Mouse (Mus musculus) C2C12 (cell line): ENCODE measurements around the gene Gm9999. TPM values are rescaled to one million over a fixed set of nuclear protein-coding genes. Genes with fewer than 3 reads are reported as not detected.

Experiments used
- H3K27me3 ChIP-seq: one replicate; pipeline ENCODE4 v1.6.1; 2011; ENCODE audit not compliant: control insufficient read depth, insufficient read depth, insufficient read length
- H3K36me3 ChIP-seq: one replicate; pipeline ENCODE4 v1.6.1; 2011; ENCODE audit not compliant: control insufficient read depth, insufficient read depth
- H3K4me3 ChIP-seq: one replicate; pipeline ENCODE4 v1.5.1; 2011; ENCODE audit warnings: mild to moderate bottlenecking, control low read depth; ENCODE audit not compliant: poor library complexity, insufficient read depth, severe bottlenecking
- H3K79me2 ChIP-seq: one replicate; pipeline ENCODE4 v1.6.1; 2011; ENCODE audit not compliant: control insufficient read depth, insufficient read depth
- H3K79me3 ChIP-seq: one replicate; pipeline ENCODE4 v1.6.1; 2011; ENCODE audit warnings: low read depth, control low read depth
- H3ac ChIP-seq: one replicate; pipeline ENCODE3; 2011; ENCODE audit warnings: low read depth; ENCODE audit not compliant: control insufficient read depth, insufficient read length
- CEBPB ChIP-seq: IDR thresholded peaks from one replicate; pipeline ENCODE4 v1.6.1; 2011; ENCODE audit warnings: low read depth, mild to moderate bottlenecking, control low read depth, moderate library complexity
- CTCF ChIP-seq: IDR thresholded peaks from one replicate; pipeline ENCODE4 v1.5.1; 2011; ENCODE audit not compliant: control insufficient read depth, insufficient read depth, insufficient read length
- FOSL1 ChIP-seq: IDR thresholded peaks from one replicate; pipeline ENCODE4 v1.8.0; 2011; ENCODE audit warnings: mild to moderate bottlenecking, low read length; ENCODE audit not compliant: poor library complexity, insufficient read depth, severe bottlenecking
- MAX ChIP-seq: IDR thresholded peaks from one replicate; pipeline ENCODE4 v1.6.1; 2011; ENCODE audit warnings: mild to moderate bottlenecking, control low read depth
- MYOD1 ChIP-seq: IDR thresholded peaks from one replicate; pipeline ENCODE4 v1.6.1; 2011; ENCODE audit warnings: low read depth; ENCODE audit not compliant: control insufficient read depth, insufficient read length
- MYOG ChIP-seq: IDR thresholded peaks from one replicate; pipeline ENCODE4 v1.6.1; 2011; ENCODE audit not compliant: control insufficient read depth, insufficient read length; ENCODE audit errors: extremely low read depth
- USF1 ChIP-seq: IDR thresholded peaks from one replicate; pipeline ENCODE4 v1.6.1; 2011; ENCODE audit warnings: low read depth, mild to moderate bottlenecking, control low read depth, moderate library complexity
- polyA plus RNA-seq: library from polyadenylated mRNA; unstranded; fragments of >200 nt; fragmentation: generic; extraction: Trizol; gene quantifications from one replicate; pipeline ENCODE4 v1.2.1, GENCODE M21; 2012; ENCODE audit warnings: missing spikeins

The Gm9999 gene
- polyA plus RNA-seq, 1 experiment: not detected

DNA sequence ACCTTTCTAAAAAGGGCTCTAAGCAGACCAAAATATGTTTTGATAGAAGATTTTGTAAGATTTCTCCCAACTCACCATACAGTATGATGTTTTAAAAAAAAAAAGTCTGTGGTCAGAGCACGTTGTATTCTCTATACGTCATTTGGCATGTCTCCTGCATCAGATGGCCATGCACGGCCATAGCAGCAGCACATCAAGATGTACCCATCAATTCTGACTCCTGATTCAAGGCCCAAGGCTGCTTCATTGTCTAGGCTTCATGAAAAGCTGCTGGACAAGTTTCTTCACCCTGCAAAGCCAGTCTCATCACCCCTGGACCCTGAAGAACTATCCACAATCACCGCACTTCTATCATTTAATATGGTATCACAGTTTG, 18.5 kb downstream of the Gm9999 start:
- peaks cover 88% of the 10 kb centered on the region for H3K79me2 ChIP-seq
- peaks cover 54% of the 10 kb centered on the region for H3K79me3 ChIP-seq
- H3K36me3 ChIP-seq: peaks cover 22% of the 10 kb centered on the region
- H3K4me3 ChIP-seq: no peak overlapping the region
- H3K27me3 ChIP-seq: no peaks in the 10 kb centered on the region
- TF ChIP-seq FOSL1 (no peak), MYOD1 (no peak), MAX (no peak), CEBPB (no peak), MYOG (no peak), CTCF (no peak), USF1 (no peak)
- no peak overlapping the region for H3ac ChIP-seq

DNA sequence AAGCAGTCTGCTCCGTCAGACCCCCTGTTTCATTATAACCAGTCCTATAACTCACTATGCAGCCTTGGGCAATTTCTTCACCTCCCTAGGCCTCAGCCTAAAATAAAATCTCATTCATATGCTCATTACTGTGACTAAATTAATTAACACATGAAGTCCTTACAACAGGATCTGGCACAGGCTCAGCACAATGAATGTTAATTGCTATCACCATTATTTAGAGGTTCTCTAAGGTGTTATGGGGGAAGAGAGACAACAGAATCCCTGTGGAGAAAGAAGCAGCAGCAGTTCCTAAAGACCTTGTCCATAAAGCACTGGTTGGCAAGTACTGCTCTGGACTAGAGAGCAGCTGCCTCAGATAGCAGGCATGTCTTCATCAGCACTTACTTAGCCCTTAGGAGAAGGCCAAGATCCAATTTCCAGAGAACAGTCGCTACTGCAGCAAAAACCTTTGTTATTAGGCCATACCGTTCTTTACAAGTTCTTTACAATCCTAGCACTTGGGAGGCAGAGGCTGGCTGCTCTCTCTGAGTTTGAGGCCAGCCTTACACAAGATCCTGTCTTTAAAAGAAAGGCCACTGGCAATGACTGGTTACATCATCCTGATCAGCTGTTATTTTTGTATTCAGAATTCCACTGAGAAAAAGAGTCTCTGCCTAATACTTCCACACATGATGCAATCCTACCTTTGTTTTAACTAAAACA, 20.2 kb downstream of the Gm9999 start:
- Histone ChIP-seq H3K79me2 (peaks cover 89% of the 10 kb centered on the region), H3K79me3 (peaks cover 60% of the 10 kb centered on the region), H3K27me3 (no peaks in the 10 kb centered on the region), H3ac (no peak overlapping the region), H3K4me3 (no peak overlapping the region), H3K36me3 (peaks cover 9% of the 10 kb centered on the region)
- TF ChIP-seq MAX (no peak), CTCF (no peak), USF1 (no peak), MYOG (no peak), FOSL1 (no peak), MYOD1 (no peak), CEBPB (no peak)

DNA sequence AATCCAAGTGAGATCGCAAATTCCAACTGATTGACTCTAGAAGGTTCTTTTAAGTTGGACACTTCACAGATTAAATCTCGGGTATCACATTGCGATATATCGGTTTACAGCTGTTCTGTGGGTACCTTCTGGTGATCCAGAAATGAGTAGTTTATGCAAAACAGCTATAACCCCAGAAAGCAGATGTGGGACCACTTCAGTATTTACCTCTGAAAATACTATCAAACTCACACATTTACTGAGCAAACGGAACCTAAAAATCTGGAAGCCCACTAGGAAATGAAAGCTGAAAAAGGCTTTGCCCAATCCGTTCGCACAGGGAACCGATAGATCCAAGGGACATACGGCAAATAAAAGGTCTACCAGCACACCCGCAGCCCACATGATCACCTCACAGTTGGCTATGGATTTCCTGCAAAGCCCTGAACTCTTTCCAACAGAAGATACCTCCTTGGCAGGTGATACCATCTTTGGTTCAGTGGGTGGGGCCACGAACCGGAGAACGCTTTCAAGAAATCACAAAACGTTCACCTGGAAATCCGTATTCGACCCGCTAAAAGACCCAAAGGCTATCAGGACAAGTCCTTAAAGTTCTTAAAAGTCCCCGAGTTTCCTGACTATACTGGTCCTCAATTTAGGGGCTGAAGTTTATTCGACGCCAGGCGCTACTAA, 23.9 kb downstream of the Gm9999 start:
- H3ac ChIP-seq: peak overlapping the region; percentile 68
- no peaks in the 10 kb centered on the region for H3K36me3 ChIP-seq
- H3K27me3 ChIP-seq: no peaks in the 10 kb centered on the region
- H3K4me3 ChIP-seq: peak overlapping the region; percentile 66
- peaks cover 49% of the 10 kb centered on the region for H3K79me3 ChIP-seq
- TF ChIP-seq CEBPB: no peak
- TF ChIP-seq MYOD1: no peak
- TF ChIP-seq MYOG: no peak
- no peak for TF ChIP-seq CTCF
- TF ChIP-seq MAX: no peak
- no peak for TF ChIP-seq USF1
- TF ChIP-seq FOSL1: no peak
- H3K79me2 ChIP-seq: peaks cover 57% of the 10 kb centered on the region

DNA sequence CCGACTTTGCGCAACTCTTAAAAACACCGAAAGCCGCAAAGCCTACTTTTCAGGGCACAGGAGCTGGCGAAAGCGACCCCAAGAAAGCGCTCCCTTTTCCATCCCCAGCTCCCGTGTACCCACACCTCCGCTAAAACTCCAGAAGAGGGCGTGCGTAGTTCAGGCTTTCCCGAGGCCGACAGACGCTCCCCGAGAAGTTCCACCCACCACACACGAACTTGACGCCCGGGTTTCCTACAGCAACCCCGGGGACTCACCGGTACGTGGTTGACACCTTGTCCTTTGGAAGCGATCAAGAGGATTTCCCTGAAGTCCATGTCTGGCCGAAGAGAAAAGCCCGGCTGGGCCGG, 24.4 kb downstream of the Gm9999 start:
- Histone ChIP-seq H3K36me3 (no peaks in the 10 kb centered on the region), H3ac (peak overlapping the region; percentile 68), H3K79me2 (peaks cover 51% of the 10 kb centered on the region), H3K79me3 (peaks cover 46% of the 10 kb centered on the region), H3K27me3 (no peaks in the 10 kb centered on the region), H3K4me3 (peak overlapping the region; percentile 66)
- TF ChIP-seq CTCF (peak; percentile 46), FOSL1 (no peak), CEBPB (no peak), MAX (no peak), MYOD1 (no peak), MYOG (no peak), USF1 (no peak)

DNA sequence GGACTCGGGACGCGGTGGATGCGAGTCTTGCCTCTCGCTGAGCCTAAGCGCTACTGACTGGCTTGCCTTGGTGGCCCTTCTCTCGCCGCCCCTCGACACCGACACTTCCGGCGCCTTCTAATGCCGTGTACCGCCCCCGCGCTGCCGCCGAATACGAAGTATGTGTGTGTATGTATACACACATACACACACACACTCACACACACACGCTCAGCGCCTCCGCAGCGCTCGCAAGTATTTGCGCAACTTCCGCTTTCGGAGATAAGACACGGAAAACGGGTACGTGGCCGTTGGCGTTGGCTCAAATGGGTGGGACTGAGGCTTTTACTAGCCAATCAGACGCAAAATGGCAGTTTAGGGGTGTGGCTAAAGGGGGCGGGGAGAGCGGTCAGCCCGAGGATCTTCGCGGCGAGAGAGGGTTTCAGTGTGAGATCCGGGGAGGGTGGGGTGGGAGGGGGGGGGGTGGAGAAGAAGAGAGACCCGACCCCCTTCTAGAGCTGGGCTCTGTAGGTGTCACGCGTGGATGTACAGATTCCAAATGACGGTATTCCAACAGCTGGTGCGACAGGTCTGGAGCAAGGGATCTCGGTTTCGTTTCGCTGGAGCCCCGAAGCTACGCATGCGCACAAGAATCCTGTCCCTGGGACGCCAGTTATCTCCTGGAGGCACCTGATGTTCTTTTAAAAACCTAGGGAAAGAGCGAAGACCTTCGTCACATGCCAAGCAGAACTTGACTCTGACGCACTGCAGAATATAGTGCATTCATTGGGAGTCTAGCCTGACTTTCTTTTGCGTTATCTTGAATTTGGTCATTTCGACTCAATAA, 25.0 kb downstream of the Gm9999 start, which contains the start of gene Spty2d1:
Spty2d1 (minus strand) TSS at position 244 of the 826 bp plus-strand sequence.
- Histone ChIP-seq H3K4me3 (peak within 1 kb of the TSS; percentile 66), H3K79me3 (peaks cover 41% of the 10 kb centered on the region), H3K79me2 (peaks cover 45% of the 10 kb centered on the region), H3K27me3 (no peaks in the 10 kb centered on the region), H3K36me3 (no peaks in the 10 kb centered on the region), H3ac (peak within 1 kb of the TSS; percentile 82)
- TF ChIP-seq MYOD1: no peak
- TF ChIP-seq CTCF: no peak
- TF ChIP-seq FOSL1: no peak
- peak; percentile 51 for TF ChIP-seq MAX
- TF ChIP-seq CEBPB: peak; percentile 95
- no peak for TF ChIP-seq USF1
- TF ChIP-seq MYOG: no peak
